Mouse (Mus musculus) liver, embryonic 14.5 days (tissue): ENCODE data around the gene Gm45521. TPM values are rescaled to one million over a fixed set of nuclear protein-coding genes. Genes with fewer than 3 reads are reported as not detected.

Experiments used
- ATAC-seq: fragments of 200-750 bp; cut with Nextera tagmentation; 2 replicates; pipeline ENCODE4 v1.8.0; 2017; ENCODE audit warnings: moderate number of reproducible peaks, mild to moderate bottlenecking, moderate library complexity; ENCODE audit not compliant: insufficient read depth
- DNase-seq, 3 experiments: peaks; one replicate each; pipeline ENCODE4 v3.0.0-alpha.2; 2012 to 2013; ENCODE audit warnings: low read depth in 3 of 3, low spot score in 3 of 3
- H3K27ac ChIP-seq: fragments of 300-500 bp; sonication (generic); 2 replicates; pipeline ENCODE4 v1.5.1; 2014; ENCODE audit warnings: moderate library complexity, mild to moderate bottlenecking, control low read depth, inconsistent platforms
- H3K27me3 ChIP-seq: fragments of 300-500 bp; sonication (generic); 2 replicates; pipeline ENCODE4 v1.6.1; 2014; ENCODE audit warnings: mild to moderate bottlenecking, low read length, moderate library complexity; ENCODE audit not compliant: control insufficient read depth, insufficient read depth
- H3K36me3 ChIP-seq: fragments of 300-500 bp; sonication (generic); replicated peaks from 2 replicates; pipeline ENCODE4 v1.6.1; 2014; ENCODE audit warnings: low read depth; ENCODE audit not compliant: control insufficient read depth, insufficient read depth
- H3K4me1 ChIP-seq, 2 experiments: fragments of 200-500 bp in 1 of 2; fragments of 300-500 bp in 1 of 2; sonication (generic) in 1 of 2; replicated peaks; 2 replicates each; pipeline ENCODE4 v1.6.1; 2012 to 2014; ENCODE audit warnings: antibody characterized with exemption in 1 of 2, inconsistent platforms in 1 of 2, low read length in 1 of 2; ENCODE audit not compliant: control insufficient read depth in 2 of 2, insufficient read depth in 2 of 2
- H3K4me2 ChIP-seq: fragments of 300-500 bp; sonication (generic); 2 replicates; pipeline ENCODE4 v1.6.1; 2014; ENCODE audit warnings: low read depth, mild to moderate bottlenecking, control low read depth, moderate library complexity
- H3K4me3 ChIP-seq, 2 experiments: fragments of 200-500 bp in 1 of 2; fragments of 300-500 bp in 1 of 2; sonication (generic) in 1 of 2; 2 replicates each; pipeline ENCODE4 v1.5.1; 2012 to 2014; ENCODE audit warnings: low read depth in 2 of 2, low read length in 2 of 2, mild to moderate bottlenecking in 2 of 2, control low read depth in 1 of 2, inconsistent platforms in 1 of 2, moderate library complexity in 1 of 2; ENCODE audit not compliant: insufficient read depth in 1 of 2
- H3K9ac ChIP-seq: fragments of 300-500 bp; sonication (generic); replicated peaks from 2 replicates; pipeline ENCODE4 v1.6.1; 2014; ENCODE audit warnings: mild to moderate bottlenecking, control low read depth, moderate library complexity
- H3K9me3 ChIP-seq: fragments of 300-500 bp; sonication (generic); 2 replicates; pipeline ENCODE4 v1.6.1; 2016; ENCODE audit warnings: low read length, mixed read lengths; ENCODE audit not compliant: control insufficient read depth
- CTCF ChIP-seq: IDR thresholded peaks from 2 replicates; pipeline ENCODE4 v1.5.1; 2016; ENCODE audit warnings: antibody characterized with exemption, low read depth, control low read depth
- EP300 ChIP-seq: IDR thresholded peaks from 2 replicates; pipeline ENCODE4 v1.6.1; 2016; ENCODE audit warnings: antibody characterized with exemption, low read depth
- WGBS: fragments of 180-500 bp; shearing (Covaris S2); extraction: QIAGEN DNeasy Blood & Tissue Kit; methylation state at CpG from one replicate; pipeline ENCODE4 v1.1.7; 2014; ENCODE audit not compliant: insufficient replicate concordance; 5-methylcytosine and 5-hydroxymethylcytosine counted together
- polyA plus RNA-seq, 2 experiments: library from polyadenylated mRNA; depleted of rRNA in 1 of 2; stranded (reverse) in 1 of 2; unstranded in 1 of 2; fragments of >200 nt; fragmentation: Nextera tagmentation in 1 of 2; extraction: Ambion mirVana in 1 of 2; gene quantifications; 2 replicates each; pipeline versions ENCODE4 v1.2.1 to v1.2.3; 2012 to 2014

Gene Gm45521
- polyA plus RNA-seq, 2 experiments = not detected

DNA sequence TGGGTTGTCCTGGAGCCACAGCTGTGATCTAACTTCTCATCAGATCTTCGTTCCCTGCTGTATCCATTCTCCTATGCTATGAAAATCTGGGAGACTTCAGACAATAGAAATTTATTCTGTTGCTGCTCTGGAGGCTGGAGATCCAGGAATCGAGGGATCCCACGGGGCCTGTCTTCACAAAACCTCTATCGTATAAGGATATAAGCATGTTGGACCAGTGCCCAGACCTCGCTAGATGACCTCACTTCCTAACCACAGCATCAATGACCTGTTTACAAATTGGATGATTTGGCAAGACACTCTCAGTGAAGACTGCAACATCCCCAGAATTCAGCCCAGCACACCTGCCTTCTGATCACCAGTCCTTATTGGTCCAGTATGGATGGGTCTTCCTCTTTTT lies 4.6 kb downstream of the Gm45521 start:
- TF ChIP-seq CTCF (no peak), EP300 (no peak)
- WGBS = 52% methylated on average over 5 of the region's 5 CpGs
- H3K4me3 ChIP-seq = no peak overlapping the region
- H3K36me3 ChIP-seq = no peaks in the 10 kb centered on the region
- no peak overlapping the region for H3K4me2 ChIP-seq
- ATAC-seq = no peak
- no peak overlapping the region for H3K9ac ChIP-seq
- DNase-seq = no peak
- H3K9me3 ChIP-seq = no peaks in the 10 kb centered on the region
- no peaks in the 10 kb centered on the region for H3K27me3 ChIP-seq
- H3K4me1 ChIP-seq = no peaks in the 10 kb centered on the region
- H3K27ac ChIP-seq = no peak overlapping the region

DNA sequence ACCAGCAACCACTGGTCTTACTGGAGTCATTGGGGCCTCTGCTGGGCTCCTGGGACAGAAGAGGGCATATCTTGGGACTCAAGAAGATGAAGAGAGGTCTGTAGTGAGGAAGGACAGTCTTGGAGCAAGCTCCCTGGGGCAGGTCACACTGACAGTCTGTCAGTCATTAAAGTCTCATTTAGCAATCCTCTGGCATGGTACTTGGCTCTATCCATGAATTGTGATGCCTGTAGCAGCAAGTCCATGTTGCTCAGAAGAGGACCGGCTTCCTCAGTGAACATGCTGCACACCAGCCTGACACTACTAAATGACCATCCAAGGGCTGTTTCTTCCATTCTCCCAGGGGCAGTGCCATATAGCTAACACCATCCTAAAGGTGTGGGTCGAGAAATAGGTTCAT lies 5.5 kb downstream of the Gm45521 start:
- no peak for ATAC-seq
- H3K9ac ChIP-seq = no peak overlapping the region
- DNase-seq = no peak
- no peaks in the 10 kb centered on the region for H3K27me3 ChIP-seq
- TF ChIP-seq CTCF (no peak), EP300 (no peak)
- 70% methylated on average over 2 of the region's 2 CpGs for WGBS
- H3K27ac ChIP-seq = no peak overlapping the region
- H3K4me2 ChIP-seq = no peak overlapping the region
- H3K4me3 ChIP-seq = no peak overlapping the region
- no peaks in the 10 kb centered on the region for H3K9me3 ChIP-seq
- no peaks in the 10 kb centered on the region for H3K36me3 ChIP-seq
- no peaks in the 10 kb centered on the region for H3K4me1 ChIP-seq

DNA sequence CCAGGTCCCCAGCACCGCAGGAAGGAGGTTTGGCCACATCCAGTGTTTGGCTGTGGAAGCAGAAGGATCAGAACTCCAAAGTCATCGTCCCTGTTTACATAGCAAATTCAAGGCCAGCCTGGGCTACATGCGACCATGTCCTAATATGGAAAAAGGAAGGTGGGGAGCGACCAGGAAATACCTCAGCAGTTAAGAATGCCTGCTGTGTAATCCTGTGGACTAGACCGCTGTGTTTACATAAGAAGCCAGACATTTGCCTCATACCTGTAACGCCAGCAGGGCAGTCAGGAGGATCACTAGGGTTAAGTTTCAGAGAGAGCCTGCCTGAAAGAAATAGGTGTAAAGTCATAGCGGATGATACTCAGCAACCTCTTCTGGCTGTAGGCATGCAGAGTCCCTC lies 6.1 kb downstream of the Gm45521 start:
- Histone ChIP-seq H3K4me3 (no peak overlapping the region), H3K4me2 (no peak overlapping the region), H3K9me3 (no peaks in the 10 kb centered on the region), H3K27me3 (no peaks in the 10 kb centered on the region), H3K36me3 (no peaks in the 10 kb centered on the region), H3K4me1 (no peaks in the 10 kb centered on the region), H3K9ac (no peak overlapping the region), H3K27ac (no peak overlapping the region)
- ATAC-seq = no peak
- DNase-seq = no peak
- TF ChIP-seq CTCF (no peak), EP300 (no peak)
- WGBS = 47% methylated on average over 7 of the region's 7 CpGs

DNA sequence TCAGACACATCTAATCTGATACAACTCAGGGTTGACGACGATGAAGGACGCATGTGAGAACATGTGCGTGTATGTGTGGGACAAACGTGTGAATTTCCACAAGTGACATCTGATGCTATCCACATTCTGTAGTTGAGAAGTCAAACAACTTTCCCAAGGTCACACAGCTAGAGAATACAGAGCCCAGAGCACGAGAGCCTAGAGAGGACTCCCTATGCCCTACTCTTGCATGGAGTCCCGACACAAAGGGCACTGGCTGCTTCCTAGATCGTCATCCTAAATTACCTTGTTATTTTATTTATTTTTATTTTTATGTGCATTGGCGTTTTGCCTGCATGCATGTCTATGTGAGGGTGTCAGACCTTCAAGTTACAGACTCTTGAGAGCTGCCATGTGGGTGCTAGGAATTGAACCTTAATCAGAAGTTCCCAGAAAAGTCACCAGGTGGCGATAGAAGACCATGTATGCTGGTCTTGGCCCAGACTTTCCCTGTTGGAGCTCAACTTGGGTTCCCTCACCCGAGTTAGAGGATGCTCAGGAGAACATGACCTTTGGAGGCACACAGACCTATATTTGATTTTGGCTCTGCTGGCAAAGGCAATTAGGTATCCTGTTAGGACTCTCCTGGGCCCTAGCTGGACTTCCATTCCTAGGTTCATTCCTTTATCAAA lies 7.3 kb downstream of the Gm45521 start:
- no peaks in the 10 kb centered on the region for H3K9me3 ChIP-seq
- H3K27me3 ChIP-seq = no peaks in the 10 kb centered on the region
- no peak overlapping the region for H3K4me2 ChIP-seq
- WGBS = 47% methylated on average over 11 of the region's 11 CpGs
- H3K27ac ChIP-seq = no peak overlapping the region
- TF ChIP-seq EP300 (no peak), CTCF (peak; percentile 69)
- DNase-seq = peak; percentile 20 to 37 (median 33)
- H3K4me3 ChIP-seq = no peak overlapping the region
- ATAC-seq = no peak
- no peaks in the 10 kb centered on the region for H3K4me1 ChIP-seq
- H3K9ac ChIP-seq = no peak overlapping the region
- no peaks in the 10 kb centered on the region for H3K36me3 ChIP-seq

DNA sequence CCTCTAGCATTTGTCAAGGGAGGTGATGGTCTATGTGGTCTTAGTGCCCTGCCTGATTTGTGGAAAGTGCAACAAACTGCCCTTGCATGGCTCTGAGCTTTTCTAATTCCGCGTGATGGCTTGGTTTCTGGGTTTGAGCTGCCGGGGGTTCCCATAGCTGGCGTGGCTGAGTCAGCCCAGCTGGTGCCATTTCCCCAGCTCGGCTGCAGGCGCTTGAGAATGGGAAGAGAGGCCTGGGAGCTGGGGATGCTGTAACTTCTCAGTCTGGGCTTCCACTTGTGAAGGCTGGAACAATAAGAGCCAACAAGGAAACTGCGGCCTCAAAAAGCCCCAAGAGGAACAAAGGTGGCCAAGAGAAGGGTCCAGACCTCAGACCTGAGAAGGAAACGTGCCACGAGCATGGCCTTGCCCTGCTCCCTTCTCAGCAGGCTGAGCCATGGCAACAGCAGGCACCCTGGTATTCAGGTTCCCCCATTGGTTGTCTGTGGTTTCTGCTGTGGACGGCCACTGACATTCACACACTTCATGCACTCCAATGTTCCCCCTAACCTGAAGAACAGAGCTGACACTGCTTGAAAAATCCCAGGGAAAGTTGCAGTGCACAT lies 14.9 kb downstream of the Gm45521 start:
- no peaks in the 10 kb centered on the region for H3K27me3 ChIP-seq
- WGBS = 35% methylated on average over 10 of the region's 10 CpGs
- H3K9me3 ChIP-seq = no peaks in the 10 kb centered on the region
- H3K4me1 ChIP-seq = no peaks in the 10 kb centered on the region
- H3K27ac ChIP-seq = no peak overlapping the region
- DNase-seq = no peak
- TF ChIP-seq CTCF (no peak), EP300 (no peak)
- no peak overlapping the region for H3K9ac ChIP-seq
- no peak for ATAC-seq
- H3K4me2 ChIP-seq = no peak overlapping the region
- no peak overlapping the region for H3K4me3 ChIP-seq
- no peaks in the 10 kb centered on the region for H3K36me3 ChIP-seq
